Comparison of ENCODE assay signal across 8 mouse cellular contexts in genomic region chr6:47453522-47454130, GRCm38 (mm10). TPM values are rescaled to one million over a fixed set of nuclear protein-coding genes. Genes with fewer than 3 reads are reported as not detected.
DNase-seq lines count a peak whose midpoint lies in the region; ATAC-seq lines count a peak whose summit lies in the region.

No protein-coding gene starts in this region.

- DNase-seq in adrenal gland, postnatal 25 days, result peak; percentile 66
- DNase-seq in adrenal gland, postnatal 36 days, result no peak
- peak; percentile 60 for DNase-seq in 3T3-L1 (ENCODE audit: low read depth, low spot score)
- DNase-seq in c-Kit-positive CD71-positive TER-119-positive erythroid progenitor cells, embryonic 14.5 days (ENCODE audit: low spot score), result peak; percentile 62
- DNase-seq in frontal cortex, postnatal 36 days (ENCODE audit: low spot score in 2 of 2), result peak; percentile 35 to 43
- DNase-seq in layer of hippocampus, postnatal 14 days (ENCODE audit: low spot score in 2 of 2), result peak; percentile 24 to 63
- DNase-seq in right cerebral cortex, postnatal 4 days, result peak; percentile 47

- ATAC-seq in megakaryocyte-erythroid progenitor cell, adult 5-6 weeks (replicated peaks; ENCODE audit: low FRiP score, low TSS enrichment, poor library complexity, severe bottlenecking), result peak; percentile 34

RNA-seq across cellular contexts. Expression of gene Cul1, which starts 0.4 kb away (rescaled TPM):
- total RNA-seq in adrenal gland, postnatal 25 days (2021), result 113 and 115 TPM in 2 replicates
- 100 to 1,000 TPM; 102 to 106 TPM for total RNA-seq in adrenal gland, postnatal 36 days (2021)
- 100 to 1,000 TPM; 107 to 118 TPM for total RNA-seq in layer of hippocampus, postnatal 14 days (2021)
- 114 and 178 TPM in 2 replicates for total RNA-seq in megakaryocyte-erythroid progenitor cell, adult 5-6 weeks (2014; fragmentation: Nextera tagmentation)
- 143 and 175 TPM in 2 replicates for total RNA-seq in megakaryocyte-erythroid progenitor cell, adult 5-6 weeks (2017)

Comparison
In these comparisons a context has a peak if more than half of its experiments do, and no peak if none do; other contexts are left out.
1. DNase-seq: peak in adrenal gland, postnatal 25 days (single experiment), 3T3-L1 (single experiment), c-Kit-positive CD71-positive TER-119-positive erythroid progenitor cells, embryonic 14.5 days (single experiment), frontal cortex, postnatal 36 days (2 of 2), layer of hippocampus, postnatal 14 days (2 of 2) and right cerebral cortex, postnatal 4 days (single experiment); none in adrenal gland, postnatal 36 days (0 of 2).